16 mouse cellular contexts compared by ENCODE assay signal in the genomic region with DNA sequence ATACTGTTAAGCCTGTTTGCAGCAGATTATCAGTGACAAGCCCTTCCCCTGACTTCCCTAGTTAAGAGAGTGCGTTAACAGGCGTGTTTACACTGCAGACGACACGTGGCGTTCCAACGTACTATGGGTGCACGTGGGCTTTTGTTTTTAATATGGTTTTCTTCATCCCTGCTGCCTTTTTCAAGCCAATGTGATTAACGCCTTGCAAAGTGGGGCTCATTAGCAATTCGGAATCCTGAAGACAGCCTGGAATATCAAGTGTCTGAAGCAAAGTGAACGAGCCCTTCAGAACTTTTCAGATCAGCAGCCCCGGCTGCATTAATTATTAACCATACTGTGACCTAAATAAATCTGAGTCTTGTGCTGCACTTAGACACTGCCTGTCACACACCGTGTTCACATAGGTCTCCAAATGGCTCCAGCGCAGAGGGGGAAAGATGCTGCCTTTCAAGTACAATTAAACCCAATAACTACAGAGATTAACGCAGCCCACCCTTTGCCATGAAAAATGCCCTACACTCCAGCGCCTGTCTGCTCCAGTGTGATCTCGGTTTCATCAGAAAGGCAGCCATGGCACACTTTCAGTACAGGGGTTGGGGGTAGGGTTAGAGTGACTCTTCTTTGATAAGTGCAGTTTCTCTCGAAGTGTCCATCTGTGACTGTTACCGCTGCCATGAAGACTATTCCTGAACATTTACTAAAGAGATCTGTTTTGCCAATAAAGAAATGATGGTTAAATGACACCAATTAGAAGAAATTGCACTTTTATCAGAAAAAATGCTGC.
DNase-seq lines count a peak whose midpoint lies in the region; ATAC-seq and TF ChIP-seq lines count a peak whose summit lies in the region.
"Had no signal": no experiment of that assay in that cellular context is flagged by ENCODE, and none has a peak within 500 bp of the region (broad histone marks: within the 10 kb centered on the region; RNA-seq: fewer than 3 reads in every experiment).

No protein-coding gene starts in this region.

- no peaks in the 10 kb centered on the region for H3K9me3 ChIP-seq in lung, postnatal 0 days (ENCODE audit: low read length)
- H3K9me3 ChIP-seq in stomach, embryonic 15.5 days = no peaks in the 10 kb centered on the region
- no peaks in the 10 kb centered on the region for H3K9me3 ChIP-seq in hindbrain, postnatal 0 days (ENCODE audit: low read length)
- H3K9me3 ChIP-seq: heart, embryonic 13.5 days; hindbrain, embryonic 13.5 days; limb, embryonic 13.5 days; midbrain, embryonic 12.5 days had no signal

- H3K27ac ChIP-seq in lung, postnatal 0 days (ENCODE audit: low read length) = no peak overlapping the region
- H3K27ac ChIP-seq in stomach, embryonic 15.5 days = no peak overlapping the region
- no peak overlapping the region for H3K27ac ChIP-seq in hindbrain, postnatal 0 days
- H3K27ac ChIP-seq: heart, embryonic 13.5 days; hindbrain, embryonic 13.5 days; limb, embryonic 13.5 days; midbrain, embryonic 12.5 days had no signal

- WGBS in lung, postnatal 0 days = 33% methylated on average over 18 of the region's 18 CpGs
- 37% methylated on average over 18 of the region's 18 CpGs for WGBS in stomach, embryonic 15.5 days
- WGBS in hindbrain, postnatal 0 days = 45% methylated on average over 18 of the region's 18 CpGs

- no peak for TF ChIP-seq EP300 in lung, postnatal 0 days (IDR thresholded peaks at IDR 0.05)

- no peaks in the 10 kb centered on the region for H3K27me3 ChIP-seq in lung, postnatal 0 days (replicated peaks; ENCODE audit: insufficient read depth, low read length)
- no peaks in the 10 kb centered on the region for H3K27me3 ChIP-seq in stomach, embryonic 15.5 days (replicated peaks)
- H3K27me3 ChIP-seq in hindbrain, postnatal 0 days (ENCODE audit: insufficient read depth, low read length) = no peaks in the 10 kb centered on the region
- H3K27me3 ChIP-seq: heart, embryonic 13.5 days; limb, embryonic 13.5 days; midbrain, embryonic 12.5 days; Patski had no signal

- no peak overlapping the region for H3K4me2 ChIP-seq in lung, postnatal 0 days (replicated peaks; ENCODE audit: low read depth, low read length)
- peak overlapping the region; percentile 39 for H3K4me2 ChIP-seq in stomach, embryonic 15.5 days
- no peak overlapping the region for H3K4me2 ChIP-seq in hindbrain, postnatal 0 days (ENCODE audit: low read depth, low read length)
- H3K4me2 ChIP-seq: heart, embryonic 13.5 days; hindbrain, embryonic 13.5 days; limb, embryonic 13.5 days; midbrain, embryonic 12.5 days had no signal

- TF ChIP-seq CTCF in lung, postnatal 0 days (IDR thresholded peaks at IDR 0.05) = no peak
- no peak for TF ChIP-seq CTCF in hindbrain, postnatal 0 days (IDR thresholded peaks at IDR 0.05; ENCODE audit: low read depth)

- DNase-seq in lung, postnatal 0 days (ENCODE audit: low spot score) = peak; percentile 7
- DNase-seq in lung, postnatal 10 days = no peak
- peak; percentile 48 for DNase-seq in kidney, adult 18-20 months
- DNase-seq in kidney, postnatal 4 days = peak; percentile 9 to 26
- DNase-seq in cerebellum, postnatal 36 days = no peak
- no peak for DNase-seq in hindbrain, postnatal 0 days (ENCODE audit: low spot score)
- DNase-seq in adrenal gland, adult 8-10 months = no peak
- DNase-seq: adrenal gland, adult 2 months; layer of hippocampus, postnatal 36 days; right cerebral cortex, postnatal 25 days had no signal

- H3K9ac ChIP-seq in lung, postnatal 0 days (replicated peaks; ENCODE audit: low read depth) = no peak overlapping the region
- no peak overlapping the region for H3K9ac ChIP-seq in stomach, embryonic 15.5 days
- no peak overlapping the region for H3K9ac ChIP-seq in hindbrain, postnatal 0 days (replicated peaks; ENCODE audit: low read length)
- H3K9ac ChIP-seq: heart, embryonic 13.5 days; hindbrain, embryonic 13.5 days; limb, embryonic 13.5 days; midbrain, embryonic 12.5 days had no signal

- no peaks in the 10 kb centered on the region for H3K4me1 ChIP-seq in lung, postnatal 0 days (ENCODE audit: insufficient read depth, low read depth, low read length)
- no peaks in the 10 kb centered on the region for H3K4me1 ChIP-seq in stomach, embryonic 15.5 days
- H3K4me1 ChIP-seq in hindbrain, postnatal 0 days (ENCODE audit: insufficient read depth, low read length) = no peaks in the 10 kb centered on the region
- H3K4me1 ChIP-seq: heart, embryonic 13.5 days; limb, embryonic 13.5 days; midbrain, embryonic 12.5 days had no signal

- no peak for ATAC-seq in lung, postnatal 0 days
- peak; percentile 53; the same call in 1 of the 2 replicates for ATAC-seq in stomach, embryonic 15.5 days (ENCODE audit: insufficient read depth, low FRiP score, low read depth)
- ATAC-seq in hindbrain, postnatal 0 days = no peak
- ATAC-seq: Patski had no signal

- H3K36me3 ChIP-seq in lung, postnatal 0 days (ENCODE audit: insufficient read depth, low read length) = no peaks in the 10 kb centered on the region
- H3K36me3 ChIP-seq in stomach, embryonic 15.5 days = no peaks in the 10 kb centered on the region
- H3K36me3 ChIP-seq in hindbrain, postnatal 0 days (ENCODE audit: insufficient read depth, low read length) = no peaks in the 10 kb centered on the region
- H3K36me3 ChIP-seq: heart, embryonic 13.5 days; hindbrain, embryonic 13.5 days; limb, embryonic 13.5 days; midbrain, embryonic 12.5 days had no signal

- H3K4me3 ChIP-seq in lung, postnatal 0 days (ENCODE audit: low read depth, low read length) = no peak overlapping the region
- peak overlapping the region; percentile 15; the same call in 1 of the 2 replicates for H3K4me3 ChIP-seq in stomach, embryonic 15.5 days (replicated peaks)
- no peak overlapping the region for H3K4me3 ChIP-seq in hindbrain, postnatal 0 days (ENCODE audit: low read length)
- H3K4me3 ChIP-seq: heart, embryonic 13.5 days; hindbrain, embryonic 13.5 days; limb, embryonic 13.5 days; midbrain, embryonic 12.5 days had no signal

Comparison
In these comparisons a context has a peak if more than half of its experiments do, and no peak if none do; other contexts are left out.
1. DNase-seq: peak in lung, postnatal 0 days (single experiment), kidney, adult 18-20 months (single experiment) and kidney, postnatal 4 days (2 of 2); none in lung, postnatal 10 days (single experiment), cerebellum, postnatal 36 days (0 of 2), hindbrain, postnatal 0 days (single experiment) and adrenal gland, adult 8-10 months (single experiment).